Mouse (Mus musculus) bone marrow macrophage, adult 2 months (primary cell): Measurements from ENCODE around the gene Gyg.

ENCODE experiments used
- CTCF ChIP-seq: IDR thresholded peaks from 2 replicates; pipeline ENCODE4 v1.5.1; 2012; ENCODE audit warnings: low read depth, mild to moderate bottlenecking, low read length, moderate library complexity
- POLR2A ChIP-seq: IDR thresholded peaks from 2 replicates; pipeline ENCODE4 v1.6.1; 2012; ENCODE audit warnings: mild to moderate bottlenecking, low read depth, low read length, borderline replicate concordance

DNA sequence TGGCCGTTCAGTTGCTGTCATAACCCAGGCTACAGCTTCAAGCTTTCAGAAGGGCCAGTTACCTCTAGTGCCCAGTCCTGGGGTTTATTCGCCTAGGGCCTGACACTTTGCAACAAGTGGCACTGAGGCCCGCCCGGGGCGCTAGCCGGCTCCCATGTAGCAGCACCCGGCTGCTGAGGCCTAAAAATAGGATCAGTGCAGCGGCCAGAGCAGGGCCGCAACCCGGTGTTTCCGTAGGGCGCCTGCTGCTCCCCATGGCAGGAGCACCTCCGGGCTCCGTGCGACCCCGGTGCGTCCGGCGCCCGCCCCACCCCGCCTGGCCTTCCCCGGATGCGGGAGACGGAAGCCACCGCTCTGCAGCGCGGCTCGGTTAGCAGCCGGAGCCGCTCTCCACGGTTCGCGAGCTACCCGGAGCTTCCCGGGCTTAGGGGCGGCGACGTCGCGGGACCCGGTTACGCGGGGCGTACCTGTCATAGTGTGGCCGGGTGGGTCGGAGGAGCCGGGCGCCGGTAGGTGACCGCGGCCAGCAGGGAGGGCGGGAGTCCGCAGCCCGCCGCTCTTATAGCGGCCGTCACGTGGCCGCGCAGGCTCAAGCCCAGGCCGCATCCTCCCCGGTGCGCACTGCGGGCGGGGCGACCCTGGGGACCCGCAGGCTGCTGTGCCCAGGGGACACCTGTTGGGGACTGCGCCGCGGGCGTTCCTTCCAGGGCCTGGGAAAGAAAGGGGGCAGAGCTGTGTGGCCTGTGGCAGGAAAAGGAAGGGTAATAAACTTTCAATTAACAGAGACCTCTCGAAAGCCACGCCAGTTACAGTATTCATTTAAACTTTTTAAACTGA is at the start of gene Gyg:
- TF ChIP-seq CTCF (no peak), POLR2A (no peak)
